Mouse (Mus musculus) hindbrain, postnatal 0 days (tissue): ENCODE measurements around the gene Caskin1. TPM values are rescaled to one million over a fixed set of nuclear protein-coding genes. Genes with fewer than 3 reads are reported as not detected.

Experiments
- ATAC-seq: fragments of 200-750 bp; cut with Nextera tagmentation; 2 replicates; pipeline ENCODE4 v1.8.0; 2017; ENCODE audit warnings: mild to moderate bottlenecking, moderate TSS enrichment, moderate library complexity
- DNase-seq: peaks from one replicate; pipeline ENCODE4 v3.0.0-alpha.2; 2015; ENCODE audit warnings: low spot score
- H3K27ac ChIP-seq: fragments of 300-500 bp; sonication (generic); 2 replicates; pipeline ENCODE4 v1.5.1; 2014; ENCODE audit warnings: mild to moderate bottlenecking
- H3K27me3 ChIP-seq: fragments of 300-500 bp; sonication (generic); 2 replicates; pipeline ENCODE4 v1.6.1; 2014; ENCODE audit warnings: low read length, mixed read lengths; ENCODE audit not compliant: insufficient read depth
- H3K36me3 ChIP-seq: fragments of 300-500 bp; sonication (generic); 2 replicates; pipeline ENCODE4 v1.6.1; 2014; ENCODE audit warnings: low read length, mixed read lengths; ENCODE audit not compliant: insufficient read depth
- H3K4me1 ChIP-seq: fragments of 300-500 bp; sonication (generic); 2 replicates; pipeline ENCODE4 v1.6.1; 2014; ENCODE audit warnings: antibody characterized with exemption, low read length, mixed read lengths; ENCODE audit not compliant: insufficient read depth
- H3K4me2 ChIP-seq: fragments of 300-500 bp; sonication (generic); 2 replicates; pipeline ENCODE4 v1.6.1; 2014; ENCODE audit warnings: low read depth, mild to moderate bottlenecking, low read length, moderate library complexity, mixed read lengths
- H3K4me3 ChIP-seq: fragments of 300-500 bp; sonication (generic); 2 replicates; pipeline ENCODE4 v1.5.1; 2014; ENCODE audit warnings: low read length
- H3K9ac ChIP-seq: fragments of 300-500 bp; sonication (generic); replicated peaks from 2 replicates; pipeline ENCODE4 v1.6.1; 2014; ENCODE audit warnings: mild to moderate bottlenecking, low read length, moderate library complexity, mixed read lengths
- H3K9me3 ChIP-seq: fragments of 300-500 bp; sonication (generic); 2 replicates; pipeline ENCODE4 v1.6.1; 2016; ENCODE audit warnings: low read length, mixed read lengths
- CTCF ChIP-seq: IDR thresholded peaks from 2 replicates; pipeline ENCODE4 v1.5.1; 2016; ENCODE audit warnings: antibody characterized with exemption, control low read depth, low read depth
- whole genome bisulfite sequencing: fragments of 180-500 bp; shearing (Covaris S2); extraction: QIAGEN DNeasy Blood & Tissue Kit; methylation state at CpG from one replicate; pipeline ENCODE4 v1.1.7; 2014; 5-methylcytosine and 5-hydroxymethylcytosine counted together
- polyA plus RNA-seq: library from polyadenylated mRNA; unstranded; fragments of >200 nt; fragmentation: Nextera tagmentation; extraction: Ambion mirVana; gene quantifications from 2 replicates; pipeline ENCODE4 v1.2.1, GENCODE M21; 2015
- total RNA-seq: library from RNA; depleted of rRNA; stranded (reverse); fragments of >200 nt; gene quantifications from 2 replicates; pipeline ENCODE4 v1.2.3, GENCODE M21; 2014

The Caskin1 gene
- total and polyA plus RNA-seq, 2 experiments from 2014 or later = 42.1 to 163 TPM

- peak; percentile 62 for TF ChIP-seq CTCF
- H3K4me2 ChIP-seq = peak overlapping the region; percentile 90
- peak overlapping the region; percentile 71; the same call in 1 of the 2 replicates for H3K9ac ChIP-seq
- H3K9me3 ChIP-seq = no peaks in the 10 kb centered on the region
- no peaks in the 10 kb centered on the region for H3K27me3 ChIP-seq
- peak overlapping the region; percentile 2; the same call in 1 of the 2 replicates for H3K27ac ChIP-seq
- H3K4me1 ChIP-seq = peaks cover 31% of the 10 kb centered on the region
- no peak overlapping the region for H3K4me3 ChIP-seq
- WGBS = 33% methylated on average over 8 of the region's 8 CpGs
- DNase-seq (no peak), ATAC-seq (no peak)
- no peaks in the 10 kb centered on the region for H3K36me3 ChIP-seq
These were observed 42.1 kb downstream of the Caskin1 start for GRCm38 (mm10) chr17:24530361-24531050.

- Histone ChIP-seq H3K9ac (no peak overlapping the region), H3K4me1 (peaks cover 31% of the 10 kb centered on the region), H3K4me3 (no peak overlapping the region), H3K4me2 (no peak overlapping the region), H3K36me3 (no peaks in the 10 kb centered on the region), H3K27me3 (no peaks in the 10 kb centered on the region), H3K9me3 (no peaks in the 10 kb centered on the region), H3K27ac (no peak overlapping the region)
- no peak for DNase-seq
- 59% methylated on average over 3 of the region's 3 CpGs for WGBS
- ATAC-seq = no peak
- TF ChIP-seq CTCF = no peak
These were observed 42.7 kb downstream of the Caskin1 start for GRCm38 (mm10) chr17:24531064-24531463.

- DNase-seq (no peak), ATAC-seq (no peak)
- no peaks in the 10 kb centered on the region for H3K36me3 ChIP-seq
- H3K4me1 ChIP-seq = peaks cover 28% of the 10 kb centered on the region
- peak overlapping the region; percentile 74; the same call in 1 of the 2 replicates for H3K4me2 ChIP-seq
- H3K9me3 ChIP-seq = no peaks in the 10 kb centered on the region
- TF ChIP-seq CTCF = no peak
- H3K27me3 ChIP-seq = no peaks in the 10 kb centered on the region
- no peak overlapping the region for H3K4me3 ChIP-seq
- no peak overlapping the region; the same call in 1 of the 2 replicates for H3K9ac ChIP-seq
- H3K27ac ChIP-seq = no peak overlapping the region
- WGBS = 77% methylated on average over 7 of the region's 7 CpGs
These were observed 43.6 kb downstream of the Caskin1 start for GRCm38 (mm10) chr17:24532045-24532444.

- Histone ChIP-seq H3K9me3 (no peaks in the 10 kb centered on the region), H3K9ac (peak overlapping the region; percentile 62), H3K4me3 (peak overlapping the region; percentile 41), H3K36me3 (no peaks in the 10 kb centered on the region), H3K27me3 (no peaks in the 10 kb centered on the region), H3K27ac (peak overlapping the region; percentile 69; the same call in 1 of the 2 replicates), H3K4me2 (peak overlapping the region; percentile 74), H3K4me1 (peaks cover 32% of the 10 kb centered on the region)
- DNase-seq (peak; percentile 84), ATAC-seq (peak; percentile 69)
- WGBS = 6% methylated on average over 52 of the region's 53 CpGs
- TF ChIP-seq CTCF = peak; percentile 34
These were observed 44.9 kb downstream of the Caskin1 start for GRCm38 (mm10) chr17:24533099-24533992.

GRCm38 (mm10) chr17:24534160-24534718, 45.8 kb downstream of the Caskin1 start, which contains the start of gene Rab26:
Gene Rab26, minus strand, starts transcription at chr17:24534210.
- Histone ChIP-seq H3K27ac (peak within 1 kb of the TSS; percentile 69; the same call in 1 of the 2 replicates), H3K4me1 (peaks cover 32% of the 10 kb centered on the region), H3K36me3 (no peaks in the 10 kb centered on the region), H3K9ac (peak within 1 kb of the TSS; percentile 62), H3K4me3 (peak within 1 kb of the TSS; percentile 41), H3K4me2 (peak within 1 kb of the TSS; percentile 74), H3K9me3 (no peaks in the 10 kb centered on the region), H3K27me3 (no peaks in the 10 kb centered on the region)
- no peak for TF ChIP-seq CTCF
- no peak for ATAC-seq
- no peak for DNase-seq
- WGBS = 86% methylated on average over 8 of the region's 8 CpGs

- H3K4me2 ChIP-seq = no peak overlapping the region
- H3K27ac ChIP-seq = no peak overlapping the region
- H3K36me3 ChIP-seq = no peaks in the 10 kb centered on the region
- peaks cover 21% of the 10 kb centered on the region for H3K4me1 ChIP-seq
- H3K9ac ChIP-seq = no peak overlapping the region
- ATAC-seq (no peak), DNase-seq (no peak)
- no peak overlapping the region for H3K4me3 ChIP-seq
- WGBS = 50% methylated on average over 5 of the region's 5 CpGs
- H3K9me3 ChIP-seq = no peaks in the 10 kb centered on the region
- no peak for TF ChIP-seq CTCF
- H3K27me3 ChIP-seq = no peaks in the 10 kb centered on the region
These were observed 46.9 kb downstream of the Caskin1 start for GRCm38 (mm10) chr17:24535300-24535699.
